Mouse (Mus musculus): ENCODE results near the gene 4933415F23Rik. TPM values are rescaled to one million over a fixed set of nuclear protein-coding genes. Genes with fewer than 3 reads are reported as not detected.

4933415F23Rik gene
- under 1 TPM in 1 of 2 experiments, not detected in 1; 0.16 TPM for polyA plus RNA-seq (2017; shearing (Covaris generic))

GRCm38 (mm10) chr1:23102021-23102420, at the start of gene 4933415F23Rik:
Gene 4933415F23Rik (minus strand): TSS chr1:23102253.

Data from inflammation-experienced regulatory T-cells (primary cell).